Mouse (Mus musculus) hindbrain, embryonic 12.5 days (tissue): ENCODE data around the gene Pars2. TPM values are rescaled to one million over a fixed set of nuclear protein-coding genes. Genes with fewer than 3 reads are reported as not detected.

Experiments used
- ATAC-seq: fragments of 200-750 bp; cut with Nextera tagmentation; 2 replicates; pipeline ENCODE4 v1.8.0; 2017; ENCODE audit warnings: moderate TSS enrichment; ENCODE audit not compliant: low FRiP score
- H3K27ac ChIP-seq: fragments of 300-500 bp; sonication (generic); 2 replicates; pipeline ENCODE4 v1.5.1; 2016; ENCODE audit warnings: mild to moderate bottlenecking
- H3K27me3 ChIP-seq: fragments of 300-500 bp; sonication (generic); 2 replicates; pipeline ENCODE4 v1.6.1; 2016; ENCODE audit warnings: mild to moderate bottlenecking
- H3K36me3 ChIP-seq: fragments of 300-500 bp; sonication (generic); 2 replicates; pipeline ENCODE4 v1.6.1; 2016; ENCODE audit warnings: mild to moderate bottlenecking
- H3K4me1 ChIP-seq: fragments of 300-500 bp; sonication (generic); 2 replicates; pipeline ENCODE4 v1.6.1; 2016
- H3K4me2 ChIP-seq: fragments of 300-500 bp; sonication (generic); replicated peaks from 2 replicates; pipeline ENCODE4 v1.6.1; 2016; ENCODE audit warnings: mild to moderate bottlenecking
- H3K4me3 ChIP-seq: fragments of 300-500 bp; sonication (generic); 2 replicates; pipeline ENCODE4 v1.5.1; 2016; ENCODE audit warnings: mild to moderate bottlenecking
- H3K9ac ChIP-seq: fragments of 300-500 bp; sonication (generic); 2 replicates; pipeline ENCODE4 v1.6.1; 2016; ENCODE audit warnings: mild to moderate bottlenecking, moderate library complexity
- H3K9me3 ChIP-seq: fragments of 300-500 bp; sonication (generic); replicated peaks from 2 replicates; pipeline ENCODE4 v1.6.1; 2016; ENCODE audit warnings: mild to moderate bottlenecking
- WGBS: fragments of 180-500 bp; shearing (Covaris S2); methylation state at CpG from one replicate; pipeline ENCODE4 v1.1.7; 2016; 5-methylcytosine and 5-hydroxymethylcytosine counted together
- polyA plus RNA-seq: library from polyadenylated mRNA; unstranded; fragments of >200 nt; fragmentation: Nextera tagmentation; extraction: Ambion mirVana; gene quantifications from 2 replicates; pipeline ENCODE4 v1.2.1, GENCODE M21; 2016

Gene Pars2
- polyA plus RNA-seq, 1 experiment from 2014 or later = 10.6 TPM

- 31% methylated on average over 28 of the region's 28 CpGs for WGBS
- H3K27me3 ChIP-seq = peaks cover 48% of the 10 kb centered on the region
- H3K9ac ChIP-seq = no peak overlapping the region
- no peak overlapping the region for H3K27ac ChIP-seq
- H3K9me3 ChIP-seq = no peaks in the 10 kb centered on the region
- H3K36me3 ChIP-seq = no peaks in the 10 kb centered on the region
- ATAC-seq = no peak
- no peaks in the 10 kb centered on the region for H3K4me1 ChIP-seq
- no peak overlapping the region for H3K4me2 ChIP-seq
- no peak overlapping the region for H3K4me3 ChIP-seq
Observed at GRCm38 (mm10) chr4:106622712-106623111, 28.2 kb upstream of the Pars2 start.

DNA sequence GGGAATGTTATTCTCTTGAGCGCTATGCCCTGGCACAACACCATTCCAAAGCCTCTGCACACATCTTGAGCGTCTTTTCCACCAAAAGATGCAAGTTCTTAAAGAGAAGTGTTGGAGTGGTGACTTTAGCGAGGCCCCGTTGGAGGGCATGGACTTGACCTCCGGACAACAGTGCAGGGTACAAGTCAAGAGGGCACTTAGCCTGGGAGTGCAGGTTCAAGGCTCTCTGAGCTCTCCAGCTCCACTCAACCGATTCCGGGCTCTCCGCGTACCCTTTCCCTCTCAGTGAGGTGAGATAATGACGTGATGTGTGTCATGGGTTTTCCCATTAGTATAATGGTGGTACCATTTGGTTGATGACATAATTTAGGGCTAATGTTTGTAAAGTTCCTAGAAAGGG lies 26.6 kb upstream of the Pars2 start:
- no peak overlapping the region for H3K4me3 ChIP-seq
- no peaks in the 10 kb centered on the region for H3K36me3 ChIP-seq
- H3K4me1 ChIP-seq = no peaks in the 10 kb centered on the region
- H3K27me3 ChIP-seq = peaks cover 48% of the 10 kb centered on the region
- H3K9ac ChIP-seq = no peak overlapping the region
- no peaks in the 10 kb centered on the region for H3K9me3 ChIP-seq
- ATAC-seq = no peak
- 89% methylated on average over 10 of the region's 10 CpGs for WGBS
- no peak overlapping the region for H3K4me2 ChIP-seq
- H3K27ac ChIP-seq = no peak overlapping the region

- no peak overlapping the region for H3K27ac ChIP-seq
- no peak for ATAC-seq
- WGBS = 84% methylated on average over 5 of the region's 5 CpGs
- H3K4me3 ChIP-seq = no peak overlapping the region
- H3K27me3 ChIP-seq = peaks cover 34% of the 10 kb centered on the region
- H3K9me3 ChIP-seq = no peaks in the 10 kb centered on the region
- H3K36me3 ChIP-seq = no peaks in the 10 kb centered on the region
- H3K4me2 ChIP-seq = no peak overlapping the region
- no peak overlapping the region for H3K9ac ChIP-seq
- peaks cover 10% of the 10 kb centered on the region for H3K4me1 ChIP-seq
Observed at GRCm38 (mm10) chr4:106627809-106628208, 23.1 kb upstream of the Pars2 start.

GRCm38 (mm10) chr4:106628650-106629360 lies 22.1 kb upstream of the Pars2 start:
- no peak overlapping the region for H3K27ac ChIP-seq
- ATAC-seq = no peak
- WGBS = 58% methylated on average over 9 of the region's 9 CpGs
- no peak overlapping the region for H3K4me3 ChIP-seq
- no peak overlapping the region for H3K9ac ChIP-seq
- H3K27me3 ChIP-seq = peaks cover 24% of the 10 kb centered on the region
- peaks cover 18% of the 10 kb centered on the region for H3K4me1 ChIP-seq
- no peaks in the 10 kb centered on the region for H3K36me3 ChIP-seq
- H3K9me3 ChIP-seq = no peaks in the 10 kb centered on the region
- no peak overlapping the region for H3K4me2 ChIP-seq

- no peak for ATAC-seq
- H3K4me2 ChIP-seq = no peak overlapping the region
- H3K4me1 ChIP-seq = peaks cover 21% of the 10 kb centered on the region
- H3K4me3 ChIP-seq = no peak overlapping the region
- H3K27ac ChIP-seq = no peak overlapping the region
- H3K9me3 ChIP-seq = no peaks in the 10 kb centered on the region
- 80% methylated on average over 5 of the region's 5 CpGs for WGBS
- H3K36me3 ChIP-seq = no peaks in the 10 kb centered on the region
- no peak overlapping the region for H3K9ac ChIP-seq
- peaks cover 18% of the 10 kb centered on the region for H3K27me3 ChIP-seq
Observed at GRCm38 (mm10) chr4:106629374-106629773, 21.5 kb upstream of the Pars2 start.

GRCm38 (mm10) chr4:106630333-106631220 lies 20.3 kb upstream of the Pars2 start:
- peaks cover 9% of the 10 kb centered on the region for H3K27me3 ChIP-seq
- H3K9ac ChIP-seq = no peak overlapping the region
- H3K9me3 ChIP-seq = no peaks in the 10 kb centered on the region
- peaks cover 21% of the 10 kb centered on the region for H3K4me1 ChIP-seq
- H3K4me2 ChIP-seq = peak overlapping the region; percentile 26
- 24% methylated on average over 14 of the region's 14 CpGs for WGBS
- H3K27ac ChIP-seq = peak overlapping the region; percentile 62; the same call in 1 of the 2 replicates
- H3K36me3 ChIP-seq = no peaks in the 10 kb centered on the region
- peak; percentile 75 for ATAC-seq
- H3K4me3 ChIP-seq = no peak overlapping the region

GRCm38 (mm10) chr4:106632313-106632712 lies 18.6 kb upstream of the Pars2 start:
- 50% methylated on average over 1 of the region's 3 CpGs for WGBS
- Histone ChIP-seq H3K9ac (no peak overlapping the region), H3K4me1 (peaks cover 21% of the 10 kb centered on the region), H3K27ac (no peak overlapping the region), H3K36me3 (no peaks in the 10 kb centered on the region), H3K9me3 (no peaks in the 10 kb centered on the region), H3K4me2 (no peak overlapping the region), H3K4me3 (no peak overlapping the region), H3K27me3 (peaks cover 3% of the 10 kb centered on the region; the same call in 1 of the 2 replicates)
- ATAC-seq = no peak

- WGBS = 27% methylated on average over 8 of the region's 8 CpGs
- H3K27me3 ChIP-seq = peaks cover 3% of the 10 kb centered on the region; the same call in 1 of the 2 replicates
- H3K9ac ChIP-seq = no peak overlapping the region
- no peaks in the 10 kb centered on the region for H3K9me3 ChIP-seq
- ATAC-seq = 0 out of 2 replicates have a peak, but pooled peaks have one; percentile 32
- H3K36me3 ChIP-seq = no peaks in the 10 kb centered on the region
- H3K4me2 ChIP-seq = no peak overlapping the region
- peak overlapping the region; percentile 71 for H3K27ac ChIP-seq
- peaks cover 21% of the 10 kb centered on the region for H3K4me1 ChIP-seq
- no peak overlapping the region for H3K4me3 ChIP-seq
Observed at GRCm38 (mm10) chr4:106633281-106634085, 17.4 kb upstream of the Pars2 start.

DNA sequence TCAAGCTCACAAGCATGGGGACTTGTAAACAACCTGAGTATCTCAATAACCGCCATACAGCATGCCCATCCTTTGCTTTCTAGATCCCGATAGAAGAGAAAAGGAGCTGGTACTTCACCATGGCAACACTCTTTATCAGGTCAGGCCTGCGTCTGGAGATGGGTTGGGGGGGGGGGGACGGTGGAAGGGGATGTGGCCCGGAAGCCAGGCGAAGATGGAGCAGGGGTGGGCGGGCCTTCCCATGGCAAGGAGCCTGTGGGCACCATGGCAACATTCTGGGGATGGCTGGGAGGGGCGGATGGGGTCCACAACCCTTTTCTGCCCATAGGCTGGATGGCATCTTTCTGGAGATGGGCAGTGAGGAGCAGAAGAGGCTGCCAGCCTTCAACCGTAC lies 16.8 kb upstream of the Pars2 start:
- H3K4me1 ChIP-seq = peaks cover 21% of the 10 kb centered on the region
- ATAC-seq = no peak
- H3K9me3 ChIP-seq = no peaks in the 10 kb centered on the region
- peaks cover 3% of the 10 kb centered on the region; the same call in 1 of the 2 replicates for H3K27me3 ChIP-seq
- no peak overlapping the region for H3K9ac ChIP-seq
- no peaks in the 10 kb centered on the region for H3K36me3 ChIP-seq
- peak overlapping the region; percentile 71; the same call in 1 of the 2 replicates for H3K27ac ChIP-seq
- H3K4me2 ChIP-seq = no peak overlapping the region
- H3K4me3 ChIP-seq = no peak overlapping the region
- WGBS = 54% methylated on average over 8 of the region's 9 CpGs

DNA sequence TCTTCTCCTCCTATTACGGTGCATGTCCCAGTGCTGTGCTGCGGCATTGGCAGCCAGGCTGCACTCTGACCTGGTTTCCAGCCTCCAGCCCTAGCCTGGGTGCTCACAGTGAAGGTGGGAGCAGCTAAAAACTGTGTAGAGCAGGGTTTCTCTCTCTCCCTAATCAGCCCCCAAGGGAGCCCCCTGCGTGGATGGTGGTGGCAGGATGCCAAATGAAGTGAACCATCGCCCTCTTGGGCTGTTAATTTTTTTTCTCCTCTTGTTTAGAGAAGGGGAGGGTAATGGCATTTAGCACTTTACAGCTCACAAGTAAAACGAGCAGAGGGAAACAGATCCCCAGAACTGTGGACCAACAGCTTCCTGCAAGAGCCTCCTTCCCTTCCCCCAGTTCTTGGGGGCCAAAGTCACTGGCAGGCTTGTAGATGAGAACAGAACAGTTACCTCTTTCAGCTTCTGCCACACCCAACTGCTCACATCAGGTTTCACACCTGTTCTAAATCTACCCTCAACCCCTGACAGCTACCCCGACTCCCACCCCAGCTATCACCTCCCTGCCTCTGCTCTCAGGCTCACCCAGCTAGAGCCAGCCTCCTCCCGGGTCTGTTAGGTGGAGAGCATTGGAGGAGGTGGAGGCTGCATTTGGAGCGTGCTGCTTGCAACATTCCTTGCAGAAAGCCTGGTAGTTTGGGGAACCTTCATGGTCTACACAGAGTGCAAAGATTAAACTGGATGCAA lies 7.2 kb upstream of the Pars2 start:
- ATAC-seq = no peak
- Histone ChIP-seq H3K27me3 (peaks cover 13% of the 10 kb centered on the region), H3K4me3 (no peak overlapping the region), H3K4me2 (no peak overlapping the region), H3K4me1 (peaks cover 8% of the 10 kb centered on the region), H3K9ac (no peak overlapping the region), H3K9me3 (0 out of 2 replicates have a peak, but pooled peaks cover 3% of the 10 kb centered on the region), H3K36me3 (no peaks in the 10 kb centered on the region), H3K27ac (no peak overlapping the region)
- 44% methylated on average over 8 of the region's 8 CpGs for WGBS

GRCm38 (mm10) chr4:106644218-106644610 lies 6.7 kb upstream of the Pars2 start:
- 79% methylated on average over 6 of the region's 6 CpGs for WGBS
- ATAC-seq = no peak

More at GRCm38 (mm10) chr4:106644218-106644610, 6.7 kb upstream of the Pars2 start:
- Histone ChIP-seq H3K4me1 (peaks cover 8% of the 10 kb centered on the region), H3K4me3 (no peak overlapping the region), H3K36me3 (no peaks in the 10 kb centered on the region), H3K9ac (no peak overlapping the region), H3K9me3 (0 out of 2 replicates have a peak, but pooled peaks cover 3% of the 10 kb centered on the region), H3K27ac (no peak overlapping the region), H3K27me3 (peaks cover 19% of the 10 kb centered on the region), H3K4me2 (no peak overlapping the region)
